Mouse (Mus musculus) left cerebral cortex, adult 18-20 months (tissue): Measurements from ENCODE around the gene Rab3a. TPM values are rescaled to one million over a fixed set of nuclear protein-coding genes. Genes with fewer than 3 reads are reported as not detected.

ENCODE experiments used
- DNase-seq, 2 experiments: peaks; one replicate each; pipeline ENCODE4 v3.0.0; 2021 to 2022; ENCODE audit warnings: low spot score in 2 of 2, mixed read lengths in 1 of 2
- total RNA-seq, 2 experiments: library from RNA; stranded (reverse); gene quantifications; 2 replicates each; pipeline ENCODE4 v1.2.3; 2021

Gene Rab3a
- total RNA-seq, 2 experiments from 2014 or later: 870 to 892 TPM

- DNase-seq: no peak
Measured at GRCm38 (mm10) chr8:70738211-70738610, 16.3 kb upstream of the Rab3a start.

GRCm38 (mm10) chr8:70741661-70742060, 12.8 kb upstream of the Rab3a start:
- no peak for DNase-seq

- DNase-seq: no peak
Measured at GRCm38 (mm10) chr8:70742176-70742575, 12.3 kb upstream of the Rab3a start.

- no peak for DNase-seq
Measured at GRCm38 (mm10) chr8:70742981-70743655, 11.4 kb upstream of the Rab3a start.

- DNase-seq: no peak
Measured at GRCm38 (mm10) chr8:70743656-70744590, 10.6 kb upstream of the Rab3a start.

- DNase-seq: no peak
Measured at GRCm38 (mm10) chr8:70744806-70745205, 9.7 kb upstream of the Rab3a start.

- no peak for DNase-seq
Measured at GRCm38 (mm10) chr8:70745691-70746220, 8.7 kb upstream of the Rab3a start.

- no peak for DNase-seq
Measured at GRCm38 (mm10) chr8:70746676-70747075, 7.8 kb upstream of the Rab3a start.

- DNase-seq: no peak
Measured at GRCm38 (mm10) chr8:70747211-70747890, 7.1 kb upstream of the Rab3a start.

- no peak for DNase-seq
Measured at GRCm38 (mm10) chr8:70748246-70749096, 6.0 kb upstream of the Rab3a start.

GRCm38 (mm10) chr8:70749097-70749674, 5.3 kb upstream of the Rab3a start:
- DNase-seq: no peak

GRCm38 (mm10) chr8:70750128-70750680, 4.3 kb upstream of the Rab3a start:
- DNase-seq: peak in 1 of 2 experiments; percentile 47

GRCm38 (mm10) chr8:70752000-70752764, 2.3 kb upstream of the Rab3a start:
- DNase-seq: peak; percentile 65 to 86

- DNase-seq: peak; percentile 90 to 93
Measured at GRCm38 (mm10) chr8:70753151-70753550, 1.3 kb upstream of the Rab3a start.

GRCm38 (mm10) chr8:70754871-70755660, 587 bp downstream of the Rab3a start:
- peak; percentile 76 to 80 for DNase-seq

GRCm38 (mm10) chr8:70755661-70756475, 1.4 kb downstream of the Rab3a start:
- peak; percentile 7 to 10 for DNase-seq

- no peak for DNase-seq
Measured at GRCm38 (mm10) chr8:70756476-70757040, 2.1 kb downstream of the Rab3a start.
